Mouse (Mus musculus) liver, adult 2 months (tissue): ENCODE measurements around the gene Pja2.
A peak's percentile ranks its signal among the peaks of the same experiment; 100 is the strongest.

Experiments
- CTCF ChIP-seq: fragments of 200-500 bp; IDR thresholded peaks from 2 replicates; pipeline ENCODE4 v1.5.1; 2011; ENCODE audit warnings: low read depth, low read length, control low read depth
- POLR2A ChIP-seq: fragments of 200-500 bp; IDR thresholded peaks from 2 replicates; pipeline ENCODE4 v1.6.1; 2011; ENCODE audit warnings: low read length, control low read depth; ENCODE audit not compliant: insufficient read depth; ENCODE audit errors: extremely low read depth

DNA sequence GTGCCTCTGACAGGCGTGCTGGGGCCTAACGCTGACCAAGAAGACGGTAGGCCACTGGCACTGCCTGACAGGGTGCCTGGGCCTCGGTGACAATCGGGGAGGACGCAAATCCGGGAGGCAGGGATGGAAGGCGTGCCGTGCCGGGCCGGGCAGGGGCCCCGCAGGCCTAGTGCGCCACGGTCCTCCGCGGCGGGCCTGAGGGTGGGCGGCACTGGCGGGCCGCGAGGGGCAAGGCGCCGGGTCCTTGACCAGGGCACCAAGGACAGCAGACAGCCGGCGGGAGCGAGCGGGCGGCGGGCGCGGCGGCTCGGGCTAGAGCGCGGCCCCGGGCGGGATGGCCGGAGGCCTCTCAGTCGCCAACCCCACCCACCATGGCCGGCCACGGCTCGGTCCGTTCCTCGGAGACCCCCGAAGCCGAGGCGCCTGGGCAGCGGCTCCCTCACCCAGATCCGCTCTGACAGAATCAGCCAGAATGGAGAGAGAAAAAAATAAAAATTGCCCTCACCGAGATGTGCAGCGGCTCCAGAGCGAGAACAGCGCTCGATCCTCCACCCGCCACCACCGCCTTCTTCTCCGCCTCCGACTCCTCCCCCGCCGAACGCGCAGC lies 322 bp downstream of the Pja2 start:
- peak; percentile 81 for TF ChIP-seq POLR2A
- TF ChIP-seq CTCF: no peak
